Mouse (Mus musculus) ES-E14 (cell line): ENCODE measurements around the gene Apoa2.

Source experiments
- HCFC1 ChIP-seq: IDR thresholded peaks from 2 replicates; pipeline ENCODE4 v1.6.1; 2012; ENCODE audit warnings: low read length, inconsistent platforms, borderline replicate concordance; ENCODE audit not compliant: insufficient read depth
- MAFK ChIP-seq: IDR thresholded peaks from 2 replicates; pipeline ENCODE4 v1.6.1; 2014; ENCODE audit warnings: mild to moderate bottlenecking, low read depth, low read length, inconsistent platforms; ENCODE audit not compliant: insufficient read depth
- ZC3H11A ChIP-seq: IDR thresholded peaks from 2 replicates; pipeline ENCODE4 v1.6.1; 2012; ENCODE audit warnings: low read depth, mild to moderate bottlenecking, inconsistent platforms, low read length, borderline replicate concordance
- ZNF384 ChIP-seq: IDR thresholded peaks from 2 replicates; pipeline ENCODE4 v1.6.1; 2012; ENCODE audit warnings: low read depth, low read length, inconsistent platforms

DNA sequence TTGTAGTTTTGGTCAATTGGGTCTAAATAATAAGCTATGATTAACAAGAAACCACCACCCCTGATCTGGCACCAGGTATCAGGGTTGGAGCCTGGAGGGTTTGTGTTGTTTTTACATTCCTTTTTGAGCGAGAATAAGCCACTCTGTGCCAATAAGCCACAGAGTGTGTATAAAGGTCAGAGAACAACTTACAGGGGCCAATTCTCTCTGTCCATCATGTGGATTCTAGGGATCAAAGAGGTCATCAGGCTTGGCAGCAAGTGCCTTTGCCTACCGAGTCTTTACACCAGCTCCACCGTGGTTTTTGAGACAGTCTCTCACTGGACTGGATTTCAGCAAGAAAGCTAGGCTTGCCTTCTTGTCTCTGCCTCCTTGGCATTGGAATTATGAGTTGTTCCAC is 12.0 kb upstream of the Apoa2 start:
- TF ChIP-seq HCFC1 (no peak), MAFK (no peak), ZC3H11A (no peak), ZNF384 (no peak)
